Mouse (Mus musculus): Measurements from ENCODE around the gene Coro7. TPM values are rescaled to one million over a fixed set of nuclear protein-coding genes. Genes with fewer than 3 reads are reported as not detected.

Coro7 gene
- polyA plus RNA-seq, 1 experiment from 2014 or later: 12.4 TPM

Other genes starting within 250 kb of the Coro7 start
- gene Srl, start 138.0 kb downstream of the Coro7 start, polyA plus RNA-seq (2014; fragmentation: Nextera tagmentation; extraction: Ambion mirVana): 147 and 191 TPM in 2 replicates
- gene Tfap4, start 119.9 kb downstream of the Coro7 start, polyA plus RNA-seq (2014; fragmentation: Nextera tagmentation; extraction: Ambion mirVana): 7.3 and 9.4 TPM in 2 replicates
- 19.3 and 23.3 TPM in 2 replicates for gene Glis2, start 85.1 kb downstream of the Coro7 start, polyA plus RNA-seq (2014; fragmentation: Nextera tagmentation; extraction: Ambion mirVana)
- 119 and 134 TPM in 2 replicates for gene Pam16, start 54.8 kb downstream of the Coro7 start, polyA plus RNA-seq (2014; fragmentation: Nextera tagmentation; extraction: Ambion mirVana)
- gene Vasn, start 39.8 kb downstream of the Coro7 start, polyA plus RNA-seq (2014; fragmentation: Nextera tagmentation; extraction: Ambion mirVana): 9.5 and 10.6 TPM in 2 replicates
- 63.6 and 72.6 TPM in 2 replicates for gene Dnaja3, start 39.8 kb downstream of the Coro7 start, polyA plus RNA-seq (2014; fragmentation: Nextera tagmentation; extraction: Ambion mirVana)
- gene Nmral1, start 39.6 kb upstream of the Coro7 start, polyA plus RNA-seq (2014; fragmentation: Nextera tagmentation; extraction: Ambion mirVana): 53.1 and 58.3 TPM in 2 replicates
- gene Hmox2, start 46.6 kb upstream of the Coro7 start, polyA plus RNA-seq (2014; fragmentation: Nextera tagmentation; extraction: Ambion mirVana): 102 and 109 TPM in 2 replicates
- 113 and 118 TPM in 2 replicates for gene Cdip1, start 110.5 kb upstream of the Coro7 start, polyA plus RNA-seq (2014; fragmentation: Nextera tagmentation; extraction: Ambion mirVana)
- 0.25 and 0.79 TPM in 2 replicates for gene 4930562C15Rik, start 155.6 kb upstream of the Coro7 start, polyA plus RNA-seq (2014; fragmentation: Nextera tagmentation; extraction: Ambion mirVana)
- gene Ubald1, start 200.5 kb upstream of the Coro7 start, polyA plus RNA-seq (2014; fragmentation: Nextera tagmentation; extraction: Ambion mirVana): 27.4 and 28.8 TPM in 2 replicates
- gene Mgrn1, start 206.5 kb upstream of the Coro7 start, polyA plus RNA-seq (2014; fragmentation: Nextera tagmentation; extraction: Ambion mirVana): 96.8 and 112 TPM in 2 replicates

Data from heart, embryonic 11.5 days (tissue).